Mouse (Mus musculus) heart, embryonic 16.5 days (tissue): ENCODE results near the gene Btk. TPM values are rescaled to one million over a fixed set of nuclear protein-coding genes. Genes with fewer than 3 reads are reported as not detected.
A peak's percentile ranks its signal among the peaks of the same experiment; 100 is the strongest.

Experiments
- ATAC-seq: fragments of 200-750 bp; cut with Nextera tagmentation; replicated peaks from 2 replicates; pipeline ENCODE4 v1.8.0; 2017; ENCODE audit warnings: moderate number of reproducible peaks; ENCODE audit not compliant: insufficient read depth, low FRiP score; ENCODE audit errors: extremely low read depth
- H3K27ac ChIP-seq: fragments of 300-500 bp; sonication (generic); 2 replicates; pipeline ENCODE4 v1.5.1; 2014; ENCODE audit warnings: mild to moderate bottlenecking, low read length, control low read depth, moderate library complexity
- H3K27me3 ChIP-seq: fragments of 300-500 bp; sonication (generic); 2 replicates; pipeline ENCODE4 v1.6.1; 2014; ENCODE audit warnings: low read length, mixed read lengths; ENCODE audit not compliant: control insufficient read depth, insufficient read depth
- H3K36me3 ChIP-seq: fragments of 300-500 bp; sonication (generic); 2 replicates; pipeline ENCODE4 v1.6.1; 2014; ENCODE audit not compliant: control insufficient read depth, insufficient read depth
- H3K4me1 ChIP-seq: fragments of 300-500 bp; sonication (generic); 2 replicates; pipeline ENCODE4 v1.6.1; 2014; ENCODE audit warnings: low read length, mixed read lengths; ENCODE audit not compliant: control insufficient read depth, insufficient read depth
- H3K4me2 ChIP-seq: fragments of 300-500 bp; sonication (generic); 2 replicates; pipeline ENCODE4 v1.6.1; 2014; ENCODE audit warnings: low read depth, mild to moderate bottlenecking, control low read depth, low read length
- H3K4me3 ChIP-seq: fragments of 300-500 bp; sonication (generic); 2 replicates; pipeline ENCODE4 v1.5.1; 2014; ENCODE audit warnings: mild to moderate bottlenecking, control low read depth, low read length
- H3K9ac ChIP-seq: fragments of 300-500 bp; sonication (generic); 2 replicates; pipeline ENCODE4 v1.6.1; 2014; ENCODE audit warnings: low read length, control low read depth
- H3K9me3 ChIP-seq: fragments of 300-500 bp; sonication (generic); replicated peaks from 2 replicates; pipeline ENCODE4 v1.6.1; 2016; ENCODE audit warnings: low read length; ENCODE audit not compliant: control insufficient read depth
- WGBS: fragments of 180-500 bp; shearing (Covaris S2); extraction: QIAGEN DNeasy Blood & Tissue Kit; methylation state at CpG from one replicate; pipeline ENCODE4 v1.1.7; 2014; 5-methylcytosine and 5-hydroxymethylcytosine counted together
- polyA plus RNA-seq: library from polyadenylated mRNA; unstranded; fragments of >200 nt; fragmentation: Nextera tagmentation; extraction: Ambion mirVana; gene quantifications from 2 replicates; pipeline ENCODE4 v1.2.1, GENCODE M21; 2015

The Btk gene
- polyA plus RNA-seq, 1 experiment from 2014 or later, result 1.6 TPM

GRCm38 (mm10) chrX:134586447-134586846 lies 3.1 kb upstream of the Btk start:
- Histone ChIP-seq H3K9me3 (no peaks in the 10 kb centered on the region), H3K4me3 (peak overlapping the region; percentile 61), H3K27ac (peak overlapping the region; percentile 88), H3K4me1 (peaks cover 4% of the 10 kb centered on the region), H3K9ac (peak overlapping the region; percentile 76), H3K27me3 (no peaks in the 10 kb centered on the region), H3K36me3 (peaks cover 5% of the 10 kb centered on the region; the same call in 1 of the 2 replicates), H3K4me2 (peak overlapping the region; percentile 70)
- WGBS, result 27% methylated on average over 8 of the region's 8 CpGs
- no peak for ATAC-seq

- H3K9ac ChIP-seq, result peak within 1 kb of the TSS; percentile 76
- H3K4me2 ChIP-seq, result peak within 1 kb of the TSS; percentile 70
- peaks cover 4% of the 10 kb centered on the region for H3K4me1 ChIP-seq
- peak; percentile 94 for ATAC-seq
- H3K27ac ChIP-seq, result peak within 1 kb of the TSS; percentile 88
- 16% methylated on average over 45 of the region's 45 CpGs for WGBS
- peaks cover 5% of the 10 kb centered on the region; the same call in 1 of the 2 replicates for H3K36me3 ChIP-seq
- no peaks in the 10 kb centered on the region for H3K9me3 ChIP-seq
- no peaks in the 10 kb centered on the region for H3K27me3 ChIP-seq
- peak within 1 kb of the TSS; percentile 61 for H3K4me3 ChIP-seq
Observed at GRCm38 (mm10) chrX:134585103-134586002, 2.0 kb upstream of the Btk start, which contains the start of gene Rpl36a. Rpl36a (plus strand) TSS chrX:134585654.

- no peak for ATAC-seq
- no peak overlapping the region for H3K27ac ChIP-seq
- no peak overlapping the region for H3K4me2 ChIP-seq
- H3K4me1 ChIP-seq, result peaks cover 4% of the 10 kb centered on the region
- 71% methylated on average over 11 of the region's 11 CpGs for WGBS
- H3K4me3 ChIP-seq, result no peak overlapping the region; the same call in 1 of the 2 replicates
- H3K9ac ChIP-seq, result no peak overlapping the region; the same call in 1 of the 2 replicates
- no peaks in the 10 kb centered on the region for H3K36me3 ChIP-seq
- no peaks in the 10 kb centered on the region for H3K27me3 ChIP-seq
- H3K9me3 ChIP-seq, result no peaks in the 10 kb centered on the region
Observed at GRCm38 (mm10) chrX:134582270-134582669, 1.1 kb downstream of the Btk start.

- Histone ChIP-seq H3K27me3 (no peaks in the 10 kb centered on the region), H3K9me3 (no peaks in the 10 kb centered on the region), H3K4me1 (no peaks in the 10 kb centered on the region), H3K27ac (no peak overlapping the region), H3K4me2 (no peak overlapping the region), H3K36me3 (no peaks in the 10 kb centered on the region), H3K9ac (no peak overlapping the region), H3K4me3 (no peak overlapping the region)
- ATAC-seq, result no peak
- WGBS, result 74% methylated on average over 14 of the region's 14 CpGs
Observed at GRCm38 (mm10) chrX:134580528-134581305, 2.7 kb downstream of the Btk start.

- no peaks in the 10 kb centered on the region for H3K27me3 ChIP-seq
- H3K4me3 ChIP-seq, result no peak overlapping the region
- no peak overlapping the region for H3K9ac ChIP-seq
- WGBS, result 83% methylated on average over 4 of the region's 4 CpGs
- no peaks in the 10 kb centered on the region for H3K9me3 ChIP-seq
- H3K36me3 ChIP-seq, result no peaks in the 10 kb centered on the region
- ATAC-seq, result no peak
- no peak overlapping the region for H3K4me2 ChIP-seq
- H3K27ac ChIP-seq, result no peak overlapping the region
- H3K4me1 ChIP-seq, result no peaks in the 10 kb centered on the region
Observed at GRCm38 (mm10) chrX:134577896-134578295, 5.5 kb downstream of the Btk start.

- ATAC-seq, result no peak
- H3K4me3 ChIP-seq, result no peak overlapping the region
- no peak overlapping the region for H3K4me2 ChIP-seq
- no peaks in the 10 kb centered on the region for H3K9me3 ChIP-seq
- H3K27ac ChIP-seq, result no peak overlapping the region
- 73% methylated on average over 8 of the region's 8 CpGs for WGBS
- no peaks in the 10 kb centered on the region for H3K27me3 ChIP-seq
- no peaks in the 10 kb centered on the region for H3K36me3 ChIP-seq
- no peaks in the 10 kb centered on the region for H3K4me1 ChIP-seq
- no peak overlapping the region for H3K9ac ChIP-seq
Observed at GRCm38 (mm10) chrX:134566536-134567222, 16.7 kb downstream of the Btk start.

- whole genome bisulfite sequencing, result 42% methylated on average over 4 of the region's 4 CpGs
- no peak overlapping the region for H3K9ac ChIP-seq
Observed at GRCm38 (mm10) chrX:134564326-134564725, 19.0 kb downstream of the Btk start.

GRCm38 (mm10) chrX:134554425-134554824 lies 28.9 kb downstream of the Btk start:
- WGBS, result 68% methylated on average over 6 of the region's 6 CpGs
- no peaks in the 10 kb centered on the region for H3K36me3 ChIP-seq
- ATAC-seq, result no peak

More at GRCm38 (mm10) chrX:134564326-134564725, 19.0 kb downstream of the Btk start:
- Histone ChIP-seq H3K27ac (no peak overlapping the region), H3K4me3 (no peak overlapping the region), H3K27me3 (no peaks in the 10 kb centered on the region), H3K4me2 (no peak overlapping the region), H3K9me3 (no peaks in the 10 kb centered on the region), H3K36me3 (no peaks in the 10 kb centered on the region), H3K4me1 (no peaks in the 10 kb centered on the region)
- ATAC-seq, result no peak

More at GRCm38 (mm10) chrX:134554425-134554824, 28.9 kb downstream of the Btk start:
- no peaks in the 10 kb centered on the region for H3K4me1 ChIP-seq
- no peak overlapping the region for H3K4me2 ChIP-seq
- no peak overlapping the region for H3K27ac ChIP-seq
- no peak overlapping the region for H3K4me3 ChIP-seq
- no peak overlapping the region for H3K9ac ChIP-seq
- no peaks in the 10 kb centered on the region for H3K27me3 ChIP-seq
- no peaks in the 10 kb centered on the region for H3K9me3 ChIP-seq
